Mouse (Mus musculus) c-Kit-positive CD71-negative TER-119-negative erythroid progenitor cells, embryonic 14.5 days (primary cell): ENCODE results near the gene Sycn.
"Not testable (repeated sequence)": the region's sequence is repeated elsewhere in the genome, so short reads cannot be mapped to it uniquely, and the experiment has no call there.

ENCODE experiments used
- DNase-seq: peaks from one replicate; pipeline ENCODE4 v3.0.0-alpha.2; 2013; ENCODE audit warnings: low read depth

Sycn gene

DNA sequence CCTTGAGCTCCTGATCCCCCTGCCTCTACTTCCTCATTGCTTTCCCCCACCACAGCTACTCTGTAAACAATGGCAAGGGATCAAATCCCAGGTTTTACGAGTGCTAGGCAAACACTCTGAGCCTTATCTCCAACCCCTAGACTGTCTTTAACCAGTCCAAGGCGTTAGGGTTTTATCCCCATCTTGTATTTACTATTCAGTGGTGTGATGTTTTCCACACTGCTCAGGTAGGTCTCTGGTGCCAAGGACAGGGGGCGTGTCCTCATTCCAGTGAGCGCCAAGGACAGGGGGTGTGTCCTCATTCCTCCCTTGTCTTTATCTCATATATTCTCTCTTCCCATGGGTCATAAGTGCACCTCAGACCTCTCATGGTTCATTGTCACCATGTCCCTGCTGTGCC, at the start of gene Sycn:
Gene Sycn (plus strand): TSS at position 360 of the 400 bp plus-strand sequence.
- no peak for DNase-seq

GRCm38 (mm10) chr7:28490903-28491302, 49.8 kb upstream of the Sycn start:
- no peak for DNase-seq

GRCm38 (mm10) chr7:28492310-28492709, 48.4 kb upstream of the Sycn start:
- DNase-seq, result no peak

DNA sequence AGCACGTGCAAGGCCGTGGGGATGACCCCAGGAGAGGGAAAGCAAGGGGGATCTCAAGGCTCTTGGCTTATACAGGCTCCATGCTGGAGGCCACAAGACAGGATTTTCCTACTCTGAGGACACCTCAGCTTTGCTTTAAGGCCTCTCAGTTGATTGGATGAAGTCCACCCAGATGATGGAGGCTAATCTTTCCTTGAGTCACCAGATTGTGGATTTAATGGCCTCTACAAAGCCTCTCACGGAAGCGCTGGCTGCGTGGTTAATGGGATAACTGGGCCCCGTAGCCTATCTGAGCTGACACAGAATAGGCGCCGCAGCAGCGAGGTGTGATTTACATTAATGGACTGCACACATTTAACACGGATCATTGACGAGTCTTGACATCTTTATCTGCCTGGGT, 45.3 kb upstream of the Sycn start:
- DNase-seq, result no peak

GRCm38 (mm10) chr7:28505585-28505984, 35.1 kb upstream of the Sycn start:
- DNase-seq, result no peak

GRCm38 (mm10) chr7:28509121-28509520, 31.6 kb upstream of the Sycn start:
- not testable (repeated sequence) for DNase-seq

DNA sequence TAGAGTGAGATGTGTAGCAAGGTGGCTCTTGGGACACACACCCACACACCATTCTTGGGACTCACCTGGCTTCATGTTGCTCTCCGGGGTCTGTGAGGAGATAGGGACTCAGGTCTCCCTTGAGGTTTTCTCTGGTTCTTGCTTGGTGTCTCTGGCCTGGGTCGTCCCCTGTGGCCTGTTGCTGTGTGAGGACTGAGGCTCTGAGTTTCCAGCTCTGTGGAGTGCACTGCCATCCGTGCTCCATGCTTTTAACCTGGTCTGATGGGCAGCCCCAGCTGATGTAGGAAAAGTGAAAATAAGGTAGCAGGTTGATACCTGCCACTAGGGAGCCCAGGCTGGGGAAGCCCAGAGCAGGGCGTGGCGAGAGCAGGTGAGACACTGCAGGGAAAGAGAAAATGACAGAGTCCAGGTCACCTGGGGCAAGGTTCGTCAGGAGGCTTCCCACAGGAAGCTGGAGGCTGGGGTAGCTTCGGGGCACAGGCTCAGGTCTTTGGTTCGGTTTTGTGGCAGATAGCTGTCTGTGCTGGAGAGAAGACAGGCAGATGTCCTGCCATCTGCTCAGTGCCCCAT, 30.2 kb upstream of the Sycn start, which contains the start of gene Ifnl2:
Gene Ifnl2 (minus strand): TSS at position 51 of the 570 bp plus-strand sequence.
- DNase-seq, result not testable (repeated sequence)

GRCm38 (mm10) chr7:28511441-28511840, 29.2 kb upstream of the Sycn start:
- no peak for DNase-seq

- DNase-seq, result not testable (repeated sequence)
Measured at GRCm38 (mm10) chr7:28522536-28522935, 18.1 kb upstream of the Sycn start, which contains the start of gene Ifnl3. Ifnl3 (plus strand) TSS chr7:28522836.

DNA sequence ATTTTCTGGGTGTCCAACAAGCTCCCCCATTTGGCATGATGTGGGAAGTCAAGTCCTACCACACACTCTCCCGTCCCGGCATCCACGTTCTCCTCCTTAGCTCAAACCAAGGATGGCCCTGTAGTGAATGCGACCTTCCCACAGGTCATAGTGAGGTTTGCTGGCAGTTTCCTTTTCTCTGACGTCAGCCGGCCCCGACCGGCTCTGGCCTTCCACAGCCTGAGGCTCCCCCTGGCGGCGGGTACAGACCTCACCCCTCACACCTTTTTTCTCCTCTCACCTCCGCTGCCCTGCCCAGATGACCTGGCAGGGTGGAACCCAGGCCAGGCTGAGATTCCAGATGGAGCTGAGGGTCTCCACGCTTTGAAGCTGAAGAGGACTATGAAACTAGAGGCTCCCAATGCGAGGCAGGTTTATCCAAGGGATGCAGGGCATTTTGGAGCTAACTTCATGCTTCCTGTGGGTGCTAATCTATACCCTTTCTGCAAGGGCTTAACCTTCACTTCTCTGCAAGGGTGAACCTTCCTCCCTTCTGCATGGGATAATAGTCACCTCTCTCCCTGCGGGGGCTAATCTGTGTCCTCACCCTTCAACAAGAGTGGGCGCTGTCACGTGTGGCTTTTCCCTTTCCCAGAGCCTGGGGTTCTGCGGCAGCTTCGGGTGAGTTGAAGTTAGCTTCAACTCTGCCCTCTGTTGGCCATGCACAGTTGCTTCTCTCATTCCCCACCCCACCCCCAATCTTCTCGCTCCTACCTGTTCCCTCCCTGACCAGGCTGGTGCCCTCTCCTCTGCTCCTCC, 12.6 kb upstream of the Sycn start:
- peak; percentile 76 for DNase-seq

DNA sequence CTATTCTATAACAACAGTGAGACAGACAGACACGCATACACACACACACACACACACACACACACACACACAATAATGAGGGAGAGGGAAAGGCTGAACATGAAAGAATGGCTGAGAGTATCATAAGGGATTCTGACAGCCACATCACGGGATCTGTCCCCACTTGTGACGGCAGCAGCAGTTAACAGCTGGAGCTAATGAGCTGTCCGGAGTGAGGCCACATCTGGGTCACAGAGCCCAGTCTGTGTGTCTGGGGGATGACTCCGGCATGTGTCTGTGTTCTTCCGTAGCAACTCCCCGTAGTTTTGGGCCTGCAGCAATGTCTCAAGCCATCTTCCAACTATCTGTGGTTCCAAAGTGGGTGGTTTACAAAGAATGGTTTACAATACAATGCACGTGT, 8.7 kb upstream of the Sycn start:
- no peak for DNase-seq

GRCm38 (mm10) chr7:28538886-28539285, 1.8 kb upstream of the Sycn start:
- not testable (repeated sequence) for DNase-seq

GRCm38 (mm10) chr7:28544051-28544601, 3.4 kb downstream of the Sycn start:
- no peak for DNase-seq

GRCm38 (mm10) chr7:28545048-28545890, 4.6 kb downstream of the Sycn start:
- peak; percentile 24 for DNase-seq

GRCm38 (mm10) chr7:28545891-28546210, 5.2 kb downstream of the Sycn start:
- DNase-seq, result no peak

GRCm38 (mm10) chr7:28546649-28547048, 6.0 kb downstream of the Sycn start:
- no peak for DNase-seq

GRCm38 (mm10) chr7:28547154-28547553, 6.5 kb downstream of the Sycn start, which contains the start of gene Nccrp1:
Nccrp1 (minus strand) TSS chr7:28547254.
- no peak for DNase-seq

GRCm38 (mm10) chr7:28547628-28548027, 6.9 kb downstream of the Sycn start:
- no peak for DNase-seq

- DNase-seq, result no peak
Measured at GRCm38 (mm10) chr7:28553076-28553475, 12.4 kb downstream of the Sycn start.

GRCm38 (mm10) chr7:28555939-28556535, 15.4 kb downstream of the Sycn start:
- DNase-seq, result no peak

DNA sequence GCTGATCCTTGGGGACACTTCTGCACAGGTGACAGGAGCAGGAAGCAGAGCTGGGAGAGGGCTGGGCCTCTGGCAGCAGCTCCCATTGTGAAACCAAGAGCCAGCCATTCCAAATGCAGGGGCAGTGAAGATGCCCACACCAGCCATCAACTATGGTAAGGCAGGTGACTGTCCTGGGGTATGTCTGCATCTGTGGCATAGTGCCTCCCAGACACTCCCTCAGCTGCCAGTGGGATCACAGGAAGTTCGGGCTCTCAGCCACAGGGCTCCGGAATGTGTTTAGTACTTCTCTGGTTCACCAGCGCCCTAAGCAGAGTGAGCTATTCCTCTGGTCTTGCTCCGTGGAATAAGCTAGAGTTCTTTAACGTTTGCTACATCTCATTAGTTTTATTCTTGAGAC, 16.4 kb downstream of the Sycn start:
- no peak for DNase-seq

GRCm38 (mm10) chr7:28557708-28558107, 17.0 kb downstream of the Sycn start:
- no peak for DNase-seq
